Mouse (Mus musculus): Measurements from ENCODE around the gene Zfp524.

DNA sequence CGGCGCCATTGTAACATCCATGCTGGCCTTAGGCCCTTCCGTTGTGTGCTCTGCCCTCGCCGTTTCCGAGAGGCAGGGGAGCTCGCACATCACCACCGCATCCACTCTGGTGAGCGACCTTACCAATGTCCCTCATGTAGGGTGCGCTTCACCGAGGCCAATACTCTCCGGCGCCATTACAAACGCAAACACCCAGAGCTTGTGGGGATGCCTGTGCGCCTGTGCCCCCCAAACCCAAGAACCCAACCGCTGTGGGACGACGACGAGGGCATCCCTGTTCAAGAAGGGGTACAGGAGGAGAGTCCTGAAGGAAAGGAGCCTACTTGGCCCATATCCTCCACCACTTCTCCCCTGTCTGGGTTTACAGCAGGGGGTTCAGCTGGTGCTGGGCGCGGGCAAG, 3.7 kb downstream of the Zfp524 start:
- TF ChIP-seq POLR2A (IDR thresholded peaks at IDR 0.05; ENCODE audit: control insufficient read depth, extremely low read depth, insufficient read depth, low read length, poor library complexity) (no peak), CTCF (IDR thresholded peaks at IDR 0.05; ENCODE audit: borderline replicate concordance, control insufficient read depth, extremely low read depth, insufficient read depth, low read length, poor library complexity) (no peak)
